Mouse (Mus musculus): Measurements from ENCODE around the gene Fgfr2. TPM values are rescaled to one million over a fixed set of nuclear protein-coding genes. Genes with fewer than 3 reads are reported as not detected.
A peak's percentile ranks its signal among the peaks of the same experiment; 100 is the strongest.

Fgfr2 gene
- total RNA-seq, 2 experiments from 2014 or later, result 27.3 to 32.7 TPM

GRCm38 (mm10) chr7:132158321-132159025 lies 964.7 kb downstream of the Fgfr2 start:
- DNase-seq (ENCODE audit: low spot score in 2 of 2), result peak in 1 of 2 experiments; percentile 49
- intact Hi-C loops (cut with DNase I), result no loop called here

GRCm38 (mm10) chr7:132154368-132154961 lies 968.7 kb downstream of the Fgfr2 start, which contains the start of gene Cpxm2:
Gene Cpxm2, minus strand, starts transcription at chr7:132154739.
- DNase-seq (ENCODE audit: low spot score in 2 of 2), result no peak
- intact Hi-C loops (cut with DNase I), result no loop called here

- intact Hi-C loops (cut with DNase I), result no loop called here
- peak; percentile 48 to 56 for DNase-seq (ENCODE audit: low spot score in 2 of 2)
These were observed 969.4 kb downstream of the Fgfr2 start for GRCm38 (mm10) chr7:132153725-132154147.

DNA sequence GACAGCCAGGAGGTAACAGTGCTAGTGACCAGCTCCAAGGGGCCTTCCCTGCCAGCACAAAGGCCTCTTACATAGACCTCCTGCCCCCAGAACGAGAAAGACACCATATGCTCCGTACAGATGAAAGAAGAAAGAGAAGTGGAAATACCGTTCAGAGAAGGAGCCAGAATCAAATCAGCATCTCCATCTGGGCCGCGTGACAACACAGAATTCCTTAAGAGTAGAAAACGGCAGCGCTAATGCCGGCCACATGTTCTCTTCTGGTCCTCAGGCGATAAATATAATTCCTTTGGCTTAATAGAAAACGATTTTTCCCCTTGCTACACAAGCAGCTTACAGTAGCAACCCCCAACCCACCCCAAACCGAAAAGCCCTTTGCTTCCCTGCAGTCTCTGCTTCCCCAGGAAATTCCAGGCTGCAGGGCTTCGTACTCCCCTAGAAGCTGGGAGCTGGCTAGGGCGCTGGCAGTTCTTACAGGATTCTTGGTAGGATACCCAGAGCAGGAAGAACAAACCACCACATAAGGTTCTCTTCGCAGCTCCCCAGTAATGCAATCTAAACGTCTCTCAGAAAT lies 977.8 kb downstream of the Fgfr2 start:
- no peak for DNase-seq (ENCODE audit: low spot score in 2 of 2)
- intact Hi-C loops (cut with DNase I), result no loop called here

DNA sequence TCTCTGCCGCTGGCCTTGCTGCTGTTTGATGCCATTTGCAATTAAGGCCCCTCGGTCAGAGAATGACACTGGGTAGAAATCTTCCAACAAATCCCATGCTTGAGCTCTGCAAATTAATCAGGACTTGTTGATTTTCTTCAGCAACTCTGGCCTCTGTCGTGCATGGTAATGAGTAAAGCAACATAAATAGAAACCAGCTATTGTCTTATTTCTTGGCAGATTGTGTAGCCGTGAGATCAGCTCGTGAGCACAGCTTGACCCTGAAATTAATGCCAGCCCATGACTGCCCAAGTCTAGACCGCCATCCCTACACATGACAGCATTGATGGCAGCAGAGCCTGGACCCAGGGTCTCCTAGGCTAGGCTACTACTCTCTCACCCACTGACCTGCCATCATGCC lies 994.5 kb downstream of the Fgfr2 start:
- no peak for DNase-seq (ENCODE audit: low spot score in 2 of 2)
- intact Hi-C loops (cut with DNase I), result no loop called here

GRCm38 (mm10) chr7:132124948-132125347 lies 998.2 kb downstream of the Fgfr2 start:
- intact Hi-C loops (cut with DNase I), result no loop called here
- DNase-seq (ENCODE audit: low spot score in 2 of 2), result peak; percentile 33 to 47

- DNase-seq (ENCODE audit: low spot score in 2 of 2), result no peak
- intact Hi-C loops (cut with DNase I), result no loop called here
These were observed 999.9 kb downstream of the Fgfr2 start for GRCm38 (mm10) chr7:132123211-132123610.

DNA sequence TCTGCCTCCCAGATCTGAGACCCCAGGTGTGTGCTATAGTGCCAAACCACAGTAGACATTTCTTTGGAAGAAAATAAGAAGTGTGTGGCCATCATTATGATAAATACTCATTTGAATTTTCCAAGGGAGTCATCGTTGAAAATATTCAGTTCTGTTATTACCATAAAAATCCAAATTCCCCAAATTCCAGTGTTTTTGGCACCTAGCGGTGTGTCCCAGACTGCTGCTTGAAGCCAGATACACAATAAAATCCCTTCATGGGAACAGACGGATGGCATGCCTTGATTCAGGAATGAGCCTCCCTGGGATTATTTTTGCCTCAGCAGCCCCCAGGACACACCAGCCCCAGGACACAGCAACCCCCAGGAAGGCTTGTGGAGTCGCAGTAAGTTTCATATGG lies 1003.3 kb downstream of the Fgfr2 start:
- intact Hi-C loops (cut with DNase I), result no loop called here

GRCm38 (mm10) chr7:132111770-132112169 lies 1011.4 kb downstream of the Fgfr2 start:
- intact Hi-C loops (cut with DNase I), result no loop called here
- no peak for DNase-seq (ENCODE audit: low spot score in 2 of 2)

More for the DNA sequence above, 1003.3 kb downstream of the Fgfr2 start:
- DNase-seq (ENCODE audit: low spot score in 2 of 2), result no peak

DNA sequence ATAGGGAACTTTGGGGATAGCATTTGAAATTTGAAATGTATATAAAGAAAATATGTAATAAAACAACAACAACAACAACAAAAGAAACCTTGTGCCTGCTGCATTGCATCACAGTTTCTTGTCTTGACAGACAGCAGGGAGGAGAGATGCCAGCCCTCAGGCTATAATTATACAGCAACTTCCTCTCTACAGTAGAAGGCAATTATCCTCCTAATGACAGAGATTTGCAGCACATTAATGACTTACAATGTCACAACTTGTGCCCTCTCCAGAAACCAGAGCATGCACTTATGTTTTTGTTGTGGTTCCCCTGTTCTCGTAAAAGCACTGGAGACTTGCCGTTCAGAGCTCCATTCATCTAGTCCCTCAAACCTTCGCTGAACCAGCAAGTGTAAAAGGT lies 1012.8 kb downstream of the Fgfr2 start:
- DNase-seq (ENCODE audit: low spot score in 2 of 2), result no peak
- intact Hi-C loops (cut with DNase I), result no loop called here

- intact Hi-C loops (cut with DNase I), result no loop called here
- DNase-seq (ENCODE audit: low spot score in 2 of 2), result peak; percentile 41 to 63
These were observed 1016.3 kb downstream of the Fgfr2 start for GRCm38 (mm10) chr7:132106891-132107290.

DNA sequence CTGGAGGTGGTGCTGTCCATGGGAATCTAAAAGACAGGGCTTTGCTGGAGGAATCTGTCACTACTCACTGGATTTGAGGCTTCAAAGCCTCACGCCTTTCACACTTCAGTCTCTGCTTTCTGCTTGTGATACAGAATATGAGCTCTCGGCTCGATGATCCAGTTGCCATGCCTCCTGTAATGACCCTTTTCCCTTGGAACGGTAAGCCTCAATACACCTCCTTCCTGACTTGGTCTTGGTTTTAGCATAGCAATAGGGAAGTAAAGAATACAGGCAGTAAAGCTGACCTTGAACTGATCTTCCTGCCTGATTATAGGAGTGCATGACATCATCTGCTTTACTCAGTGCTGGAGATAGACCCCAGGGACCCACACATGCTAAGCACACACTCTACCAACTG lies 1017.8 kb downstream of the Fgfr2 start:
- no peak for DNase-seq (ENCODE audit: low spot score in 2 of 2)
- intact Hi-C loops (cut with DNase I), result no loop called here

DNA sequence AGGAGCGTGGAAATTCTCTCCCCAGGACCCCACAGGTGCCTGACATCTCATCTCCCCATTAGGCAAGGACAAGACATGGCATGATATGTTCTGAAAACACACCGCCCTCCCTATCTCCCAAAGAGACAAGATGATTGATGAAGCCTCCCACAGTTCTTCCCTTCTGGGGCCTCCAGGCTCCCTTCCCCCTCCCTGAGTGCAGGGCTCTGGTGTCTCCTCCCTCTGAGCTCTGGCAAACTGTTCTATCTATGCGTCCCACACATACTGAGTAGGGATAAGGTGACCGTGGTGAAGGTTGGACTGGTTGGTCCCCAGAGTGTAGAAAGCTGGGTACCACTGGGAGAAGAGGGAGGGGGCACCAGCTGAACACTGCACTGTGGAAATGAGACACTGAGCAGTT lies 1024.7 kb downstream of the Fgfr2 start:
- intact Hi-C loops (cut with DNase I), result no loop called here
- no peak for DNase-seq (ENCODE audit: low spot score in 2 of 2)

DNA sequence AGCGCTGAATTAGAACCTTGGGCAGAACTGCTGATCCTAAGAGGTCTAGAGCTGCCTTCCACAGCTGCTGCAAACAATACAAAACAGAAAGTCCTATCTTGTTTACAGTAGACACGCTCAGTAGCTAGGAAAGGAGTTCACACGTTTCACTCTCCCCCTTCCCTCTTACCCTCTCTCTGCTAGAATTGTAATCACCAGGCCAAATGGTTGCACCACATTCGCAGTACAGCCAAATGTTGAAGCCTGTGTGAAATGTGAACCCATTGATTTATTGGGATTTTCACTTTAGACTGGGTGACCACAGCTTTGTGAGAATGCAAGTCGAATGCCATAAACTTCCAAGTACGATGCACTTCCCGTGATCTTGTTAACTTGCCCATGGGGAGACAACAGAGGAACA lies 1028.5 kb downstream of the Fgfr2 start:
- no peak for DNase-seq (ENCODE audit: low spot score in 2 of 2)
- intact Hi-C loops (cut with DNase I), result no loop called here

GRCm38 (mm10) chr7:132091551-132091950 lies 1031.6 kb downstream of the Fgfr2 start:
- intact Hi-C loops (cut with DNase I), result no loop called here

DNA sequence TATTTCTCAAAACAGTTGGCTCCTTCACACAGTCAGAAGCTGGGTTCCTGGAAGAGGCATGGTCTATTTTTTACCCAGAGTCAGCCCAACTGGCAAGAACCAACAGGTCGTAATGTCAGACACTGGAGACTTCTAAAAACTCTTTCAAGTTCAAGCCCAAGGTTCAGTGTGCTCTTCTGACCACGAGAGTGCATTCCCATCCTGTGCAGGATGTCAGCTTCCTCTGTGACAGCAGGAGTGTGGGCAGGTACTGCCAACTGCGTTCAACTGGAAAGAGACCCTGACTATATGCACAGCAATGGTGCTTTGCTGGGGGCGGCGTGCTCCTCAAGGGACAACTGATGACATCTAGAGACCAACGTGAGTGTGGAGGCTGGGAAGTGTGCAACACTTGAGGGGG lies 1034.5 kb downstream of the Fgfr2 start:
- intact Hi-C loops (cut with DNase I), result no loop called here
- no peak for DNase-seq (ENCODE audit: low spot score in 2 of 2)

More at GRCm38 (mm10) chr7:132091551-132091950, 1031.6 kb downstream of the Fgfr2 start:
- DNase-seq (ENCODE audit: low spot score in 2 of 2), result no peak

DNA sequence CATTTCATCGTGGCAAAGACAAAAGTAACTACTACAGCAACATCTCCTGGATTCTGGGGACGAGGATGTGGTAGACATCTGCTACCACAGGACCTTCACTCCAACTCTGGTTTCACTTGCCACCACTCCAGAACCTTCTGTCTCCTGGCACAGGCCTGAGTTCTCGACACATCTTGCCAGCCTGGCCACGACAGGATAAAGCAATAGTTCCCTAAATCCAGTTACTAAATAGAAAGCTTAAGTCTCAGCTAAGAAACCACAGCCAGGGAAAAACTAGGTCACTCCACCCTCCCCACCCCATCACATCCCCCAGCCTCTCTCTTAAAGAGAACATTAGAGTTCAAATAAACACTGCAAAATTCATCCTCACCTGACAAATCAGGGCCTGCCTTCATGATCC lies 1035.0 kb downstream of the Fgfr2 start:
- intact Hi-C loops (cut with DNase I), result no loop called here
- no peak for DNase-seq (ENCODE audit: low spot score in 2 of 2)

GRCm38 (mm10) chr7:132075825-132076224 lies 1047.3 kb downstream of the Fgfr2 start:
- intact Hi-C loops (cut with DNase I), result loop anchor here (10.0 kb wide), 1 partner anchor 129 kb away; no protein-coding TSS in a partner anchor
- no peak for DNase-seq (ENCODE audit: low spot score in 2 of 2)

DNA sequence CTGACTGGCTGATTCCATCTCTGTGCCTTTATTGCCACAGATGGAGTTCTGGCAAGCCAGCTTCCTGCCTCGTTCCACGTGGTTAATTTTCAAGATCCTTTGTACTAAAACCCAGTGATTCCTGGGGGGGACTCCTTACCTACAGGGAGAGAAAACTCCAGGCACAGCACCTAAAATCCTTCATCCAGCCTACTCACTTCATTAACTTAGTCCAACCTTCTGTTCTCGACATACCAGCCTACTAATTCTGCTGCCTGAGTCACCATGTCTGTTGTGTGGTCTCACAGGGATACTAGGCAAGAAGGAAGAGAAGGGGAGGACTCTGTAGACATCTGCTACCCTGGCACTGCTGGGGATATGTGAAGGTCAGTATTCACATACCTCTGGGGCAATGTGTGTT lies 1048.6 kb downstream of the Fgfr2 start:
- DNase-seq (ENCODE audit: low spot score in 2 of 2), result no peak
- intact Hi-C loops (cut with DNase I), result loop anchor here (10.0 kb wide), 1 partner anchor 130 kb away; no protein-coding TSS in a partner anchor

DNA sequence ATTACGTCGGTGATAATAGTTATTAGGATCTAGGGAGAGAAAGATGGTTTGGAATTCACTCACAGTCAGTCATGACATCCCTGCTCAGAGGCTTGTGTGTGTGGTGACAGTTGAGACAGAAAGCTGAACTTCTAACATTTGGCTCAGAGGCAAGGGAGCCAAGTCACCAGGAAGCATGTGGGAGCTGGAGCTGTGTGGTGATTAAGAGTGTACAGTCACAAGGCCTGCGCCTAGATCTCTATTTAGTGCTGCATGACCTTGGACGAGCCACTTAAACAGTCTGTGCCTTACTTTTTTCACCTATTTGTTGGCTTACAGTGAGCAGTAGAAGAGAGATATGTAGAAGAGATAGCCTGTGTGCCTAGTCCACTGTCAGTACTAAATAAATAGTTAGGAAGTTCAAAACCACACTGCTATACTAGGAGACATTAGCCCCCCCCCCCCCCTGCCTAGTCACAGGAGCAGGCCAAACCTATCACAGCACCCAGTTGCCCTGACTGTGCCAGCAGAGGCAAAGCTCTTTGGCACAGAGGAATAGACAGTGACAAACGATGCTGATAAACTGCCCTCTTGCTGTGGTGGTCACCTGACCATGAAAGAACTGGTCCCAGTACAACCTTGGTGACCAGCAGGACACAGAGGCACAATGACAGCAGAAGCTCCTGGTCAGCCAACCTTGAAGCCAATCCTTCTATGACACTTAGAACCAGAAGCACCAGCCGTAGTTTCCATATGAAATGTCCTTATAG lies 1052.1 kb downstream of the Fgfr2 start:
- no peak for DNase-seq (ENCODE audit: low spot score in 2 of 2)
- intact Hi-C loops (cut with DNase I), result loop anchor here (10.0 kb wide), 1 partner anchor 134 kb away; no protein-coding TSS in a partner anchor
